Mouse (Mus musculus) G1E-ER4 (cell line): ENCODE measurements around the gene Isx. TPM values are rescaled to one million over a fixed set of nuclear protein-coding genes. Genes with fewer than 3 reads are reported as not detected.

Experiments
- GATA1 ChIP-seq: IDR thresholded peaks from one replicate; pipeline ENCODE4 v1.8.0; 2012; ENCODE audit warnings: low read length, inconsistent platforms
- polyA plus RNA-seq: library from polyadenylated mRNA; stranded (reverse); fragments of >175 nt; gene quantifications from 2 replicates; pipeline ENCODE4 v1.2.3, GENCODE M21; 2012

Gene Isx
- polyA plus RNA-seq, result not detected in 2 replicates

DNA sequence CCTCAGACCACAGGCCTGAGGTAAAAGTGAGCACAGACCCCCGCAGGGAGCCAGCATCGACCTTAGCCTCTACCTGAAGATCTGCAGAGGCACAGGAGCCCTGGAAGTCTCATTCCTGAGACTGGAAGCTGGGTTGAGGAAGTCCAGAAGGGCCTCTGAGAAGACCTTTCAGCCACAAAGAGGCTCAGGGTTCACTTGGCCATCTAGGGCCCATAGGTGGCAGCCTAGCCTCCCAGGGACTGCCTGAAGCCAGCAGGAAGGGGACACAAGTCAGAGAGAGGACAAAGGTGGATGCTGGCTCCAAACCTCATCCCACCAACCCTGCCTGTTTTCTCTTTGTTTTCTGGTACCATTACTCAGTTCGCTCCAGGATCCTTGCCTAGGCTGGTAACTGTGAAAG lies at the start of gene Isx:
TSS of gene Isx (plus strand) at position 234 of the 400 bp plus-strand sequence.
- TF ChIP-seq GATA1, result no peak

DNA sequence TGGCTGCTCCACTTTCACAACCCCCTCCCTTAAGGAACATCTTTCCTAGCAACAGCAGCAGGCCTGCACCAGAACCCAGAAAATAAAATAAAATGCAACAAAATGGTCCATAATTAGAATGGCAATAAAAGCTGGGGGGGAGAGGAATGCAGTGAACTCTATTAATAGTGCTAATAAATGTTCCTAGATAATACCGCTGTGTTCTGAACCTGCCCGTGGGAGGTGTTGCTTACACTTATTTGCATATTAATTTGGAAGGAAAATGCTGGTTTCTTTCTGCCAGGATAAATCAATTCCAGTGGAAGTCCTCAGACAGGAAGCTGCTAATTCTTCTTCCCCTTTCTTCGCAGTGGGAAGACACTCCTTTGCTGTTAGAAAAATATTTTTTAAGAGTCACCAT lies 45.3 kb upstream of the Isx start:
- TF ChIP-seq GATA1, result no peak

DNA sequence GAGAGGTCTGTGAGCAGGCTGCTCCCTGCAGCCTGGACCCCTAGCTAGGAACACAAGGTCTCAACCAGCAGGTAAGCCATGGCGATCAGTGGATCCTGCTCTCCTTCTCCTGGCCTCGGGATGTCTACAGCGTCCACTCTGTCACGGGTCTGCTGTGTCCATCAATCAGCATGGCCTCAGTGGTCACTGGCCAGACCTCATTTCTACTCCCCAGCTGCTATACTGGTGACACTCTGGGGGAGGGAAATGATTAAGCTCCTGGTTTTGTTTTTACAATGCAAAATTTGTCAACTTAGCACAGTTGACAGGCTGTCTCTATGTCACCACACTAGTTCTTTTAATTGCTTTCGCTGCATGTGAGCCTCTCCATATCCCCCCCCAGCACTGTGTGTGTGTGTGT lies 41.7 kb upstream of the Isx start:
- TF ChIP-seq GATA1, result no peak

DNA sequence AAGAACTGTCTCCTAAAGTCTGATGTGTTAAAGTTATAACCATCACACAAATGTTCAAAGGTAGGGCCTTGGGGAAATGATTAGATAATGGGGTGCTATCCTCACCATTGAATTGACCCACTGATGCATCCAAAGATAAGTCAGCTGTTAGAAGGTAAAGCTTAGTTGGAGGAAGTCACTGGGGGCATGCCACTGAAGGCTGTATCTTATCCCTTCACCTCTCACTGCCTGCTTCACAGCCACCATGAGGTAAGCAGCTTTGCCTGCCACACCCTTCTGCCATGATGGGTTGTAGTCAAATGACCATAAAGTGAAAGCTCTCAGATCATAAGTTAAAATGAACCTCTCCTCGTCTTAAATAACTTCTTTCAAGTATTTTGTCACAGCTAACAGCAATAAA lies 38.7 kb upstream of the Isx start:
- no peak for TF ChIP-seq GATA1

DNA sequence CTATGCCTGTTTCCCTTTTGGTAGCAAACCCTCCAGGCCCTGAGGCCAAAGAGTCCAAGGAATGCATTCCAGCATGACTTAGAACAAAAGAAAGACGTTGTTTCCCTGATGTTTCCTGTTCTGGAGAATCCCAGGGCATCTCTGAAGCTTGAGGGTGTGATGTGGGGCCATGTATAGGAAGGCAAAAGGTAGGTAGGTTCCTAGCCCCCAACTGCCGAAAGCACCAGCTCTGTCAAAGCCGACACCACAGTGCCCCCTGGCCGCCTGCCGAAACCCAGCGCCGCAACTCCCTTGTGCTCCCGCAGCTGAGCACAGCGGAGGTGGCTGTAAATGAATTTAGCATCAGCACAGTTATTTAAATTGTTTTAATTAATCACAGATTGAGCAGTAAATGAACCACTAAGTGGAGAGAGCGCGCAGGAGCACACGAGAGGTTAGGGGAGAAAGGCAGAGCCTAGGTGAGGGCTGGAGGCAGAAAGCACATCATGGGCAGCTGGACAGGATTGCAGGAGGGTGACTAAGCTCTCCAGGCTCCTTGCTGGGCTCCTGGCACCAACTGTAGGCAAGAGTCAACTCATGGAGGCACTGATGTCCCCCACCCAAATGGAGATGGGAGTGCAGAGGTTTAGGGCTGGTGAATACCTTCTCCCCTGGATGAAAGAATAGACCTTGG lies 25.5 kb upstream of the Isx start:
- no peak for TF ChIP-seq GATA1

DNA sequence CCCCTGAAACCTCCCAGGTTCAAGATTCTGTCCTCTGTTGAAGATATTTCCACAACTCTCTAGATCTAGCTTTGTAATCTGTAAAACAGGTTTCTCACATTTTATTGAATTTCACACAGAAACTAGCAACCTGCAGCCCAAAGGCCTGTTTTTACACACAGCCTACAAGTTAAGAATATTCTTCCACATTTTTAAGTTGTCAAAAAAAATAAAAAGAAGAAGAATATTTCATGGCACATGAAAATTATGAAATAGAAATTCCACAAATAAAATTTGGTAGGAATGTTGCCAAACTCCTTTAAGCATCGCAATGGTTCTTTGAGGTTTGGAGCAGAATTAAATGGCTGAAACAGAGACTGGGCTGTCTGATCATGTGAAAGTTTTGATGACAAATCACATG lies 24.3 kb upstream of the Isx start:
- TF ChIP-seq GATA1, result no peak

DNA sequence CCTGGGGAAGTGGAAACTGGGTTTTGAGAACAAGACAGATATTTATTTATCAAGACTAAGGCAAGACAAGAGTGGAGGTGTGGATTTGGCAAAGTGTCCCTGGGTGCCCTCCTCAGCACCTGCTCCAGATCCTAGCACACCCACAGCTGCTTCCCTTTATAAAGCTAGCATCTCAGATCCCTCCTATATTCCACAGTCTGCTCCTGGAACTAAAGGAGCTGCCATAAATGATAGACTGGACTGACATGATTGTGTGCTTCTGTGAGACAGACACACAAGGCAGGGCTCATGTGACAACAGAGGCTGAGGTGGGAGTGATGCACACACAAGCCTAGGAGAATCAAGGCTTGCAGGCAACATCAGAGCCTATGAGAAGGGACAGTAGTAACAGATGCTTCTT lies 22.0 kb upstream of the Isx start:
- TF ChIP-seq GATA1, result no peak

DNA sequence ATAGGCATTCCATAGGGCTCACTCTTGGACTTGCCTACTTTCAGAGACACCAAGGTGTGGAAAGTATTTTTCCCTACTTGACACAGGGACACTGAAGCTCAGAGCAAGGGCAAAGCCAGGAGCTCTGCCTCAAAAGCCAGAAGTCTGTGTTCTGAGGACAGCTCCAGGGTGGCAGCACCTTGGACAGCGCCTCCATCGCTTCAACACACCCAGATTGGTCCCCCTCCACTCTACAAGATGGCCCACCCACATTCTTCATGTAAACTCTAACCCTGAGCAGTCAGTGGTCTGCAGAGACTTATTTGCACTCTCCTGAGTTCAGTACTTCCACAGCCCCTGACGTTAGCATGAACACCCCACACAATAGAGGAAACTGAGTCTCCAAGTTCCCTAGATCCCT lies 21.1 kb upstream of the Isx start:
- no peak for TF ChIP-seq GATA1

DNA sequence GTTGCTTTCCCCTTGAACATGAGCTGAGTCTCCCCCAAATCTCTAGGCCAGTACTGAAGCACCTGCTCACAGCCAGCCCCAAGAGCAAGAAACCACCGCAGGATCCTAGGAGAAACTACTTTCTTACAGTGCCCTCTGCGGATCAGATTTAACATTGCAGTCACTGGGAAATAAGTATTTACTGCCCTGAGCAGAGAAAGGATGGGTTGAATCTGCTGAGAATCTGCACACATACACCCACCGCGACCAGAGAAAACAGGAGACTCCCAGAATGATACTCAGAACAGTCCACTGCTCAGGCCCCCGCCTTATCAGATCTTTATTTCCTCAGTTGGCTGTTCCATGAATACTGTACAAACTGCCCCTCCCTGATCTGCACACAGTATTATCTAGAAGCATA lies 19.5 kb upstream of the Isx start:
- TF ChIP-seq GATA1, result no peak

DNA sequence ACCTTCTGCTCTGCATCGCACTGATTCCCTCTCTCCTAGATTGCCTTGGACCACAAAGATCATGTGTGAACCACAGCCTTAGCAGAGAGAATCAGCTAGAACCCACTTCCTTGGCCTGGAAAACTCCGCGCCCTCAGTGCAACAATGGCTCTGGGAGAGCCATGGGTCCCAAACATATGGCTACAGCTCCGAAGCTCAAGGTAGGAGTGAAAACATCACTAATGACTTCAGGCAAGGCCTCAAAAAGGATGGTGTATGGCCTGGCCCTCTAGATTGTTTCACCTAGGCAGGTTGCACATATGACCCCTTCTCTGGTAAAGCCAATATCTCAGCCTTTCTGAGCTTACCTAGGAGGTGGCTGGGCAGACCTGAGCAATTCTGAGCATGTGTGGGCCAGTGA lies 18.2 kb upstream of the Isx start:
- no peak for TF ChIP-seq GATA1

DNA sequence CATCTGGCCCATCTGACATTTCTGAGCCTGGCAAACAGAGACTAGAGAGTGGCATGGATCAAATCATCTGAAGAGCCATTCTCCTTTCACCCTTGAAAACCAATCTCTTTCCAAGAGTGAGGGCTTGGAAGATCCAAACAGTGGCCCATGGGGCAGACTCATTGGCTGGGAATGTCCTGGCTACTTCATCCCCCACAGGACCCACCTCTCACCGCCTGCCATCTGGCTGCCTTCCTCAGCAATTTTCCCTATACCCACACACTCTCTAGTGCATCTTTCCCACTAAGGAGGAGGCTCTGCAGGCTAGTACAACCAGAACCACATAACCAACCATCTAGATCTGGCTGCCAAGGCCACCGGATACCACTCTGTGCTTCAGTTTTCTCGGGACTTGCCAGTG lies 17.6 kb upstream of the Isx start:
- TF ChIP-seq GATA1, result no peak

DNA sequence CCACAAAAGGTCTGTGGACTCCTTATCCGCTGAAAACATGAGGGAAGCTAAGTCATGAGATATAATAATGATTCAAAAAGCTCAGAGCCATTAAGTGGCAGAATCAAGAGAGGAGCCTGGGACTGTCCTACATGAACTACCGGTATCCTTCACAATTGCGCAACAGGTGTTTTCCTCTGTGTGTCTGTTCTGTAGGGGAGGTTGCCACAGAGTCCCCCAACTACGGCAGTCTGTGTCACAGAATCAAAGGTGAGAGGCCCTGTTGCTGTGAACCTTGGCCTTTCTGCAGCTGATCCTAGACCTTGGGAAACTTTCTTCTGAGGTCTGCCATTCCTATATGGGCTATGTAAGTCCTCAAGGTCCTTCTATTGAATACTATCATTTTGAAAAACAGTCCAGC lies 13.7 kb upstream of the Isx start:
- TF ChIP-seq GATA1, result no peak

DNA sequence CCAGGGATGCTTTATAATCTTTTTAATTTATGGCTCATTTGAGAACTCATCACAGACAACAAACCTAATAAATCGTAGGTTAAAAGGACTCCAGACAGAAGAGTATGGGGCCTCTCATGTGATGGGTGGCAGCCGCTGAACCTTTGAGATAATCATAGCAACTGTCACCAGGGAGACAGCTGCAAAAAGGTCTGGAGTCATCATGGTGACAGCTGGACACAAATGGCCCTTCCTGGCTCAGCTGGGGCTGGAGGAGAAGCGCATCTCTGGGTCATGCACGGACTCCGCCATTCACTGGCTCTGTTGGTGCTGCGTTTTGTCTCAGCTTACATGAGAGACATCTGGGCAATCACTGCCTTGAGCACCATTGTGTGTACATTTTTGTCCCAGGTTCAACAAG lies 12.5 kb upstream of the Isx start:
- no peak for TF ChIP-seq GATA1

DNA sequence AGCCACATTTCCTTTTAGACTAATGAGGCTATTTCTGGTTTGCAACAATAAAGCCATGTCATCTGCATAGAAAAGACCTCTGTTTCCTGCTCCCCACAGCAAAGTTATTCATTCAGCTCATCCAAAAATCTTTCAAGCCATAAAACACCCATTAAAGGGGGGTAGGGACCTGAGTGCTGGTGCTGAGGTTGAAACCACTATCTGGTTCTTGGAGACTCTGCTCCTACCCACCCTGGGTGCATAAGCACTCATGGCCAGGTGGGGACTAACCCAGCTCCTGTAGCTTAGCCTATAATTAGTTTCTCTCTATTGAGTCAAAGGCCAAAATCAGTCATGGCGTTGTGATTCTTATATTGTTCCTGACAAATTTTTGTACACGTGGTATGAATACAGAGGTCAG lies 10.4 kb upstream of the Isx start:
- TF ChIP-seq GATA1, result no peak

DNA sequence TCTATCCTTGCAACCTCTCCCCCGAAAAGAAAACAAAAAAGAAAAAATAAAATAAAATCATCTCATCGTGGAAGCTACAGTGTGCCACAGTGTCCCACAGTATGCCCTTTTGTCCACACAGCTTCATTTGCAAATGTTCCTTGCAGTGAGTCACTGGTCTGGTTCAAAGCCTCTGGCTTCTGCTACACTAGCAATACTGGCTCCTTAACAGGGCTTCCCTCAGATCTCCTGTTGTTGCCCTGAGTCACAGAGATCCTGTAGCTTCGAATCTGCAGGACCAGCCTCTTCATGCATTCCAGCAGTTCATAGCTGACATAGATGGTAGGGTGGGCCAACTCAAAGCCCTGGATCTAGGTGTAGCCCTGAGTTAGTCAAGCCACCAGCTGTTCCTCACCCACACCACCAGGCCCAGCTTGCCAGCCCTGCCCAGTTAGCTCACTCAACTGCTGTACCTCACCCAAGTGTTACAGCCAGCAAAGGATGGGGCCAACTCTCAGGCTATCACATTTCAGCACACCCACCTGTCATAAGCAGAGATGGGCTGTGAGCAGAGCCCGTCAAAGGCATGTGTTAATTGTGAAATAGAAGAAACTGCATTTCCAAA lies 2.5 kb upstream of the Isx start:
- TF ChIP-seq GATA1, result no peak

DNA sequence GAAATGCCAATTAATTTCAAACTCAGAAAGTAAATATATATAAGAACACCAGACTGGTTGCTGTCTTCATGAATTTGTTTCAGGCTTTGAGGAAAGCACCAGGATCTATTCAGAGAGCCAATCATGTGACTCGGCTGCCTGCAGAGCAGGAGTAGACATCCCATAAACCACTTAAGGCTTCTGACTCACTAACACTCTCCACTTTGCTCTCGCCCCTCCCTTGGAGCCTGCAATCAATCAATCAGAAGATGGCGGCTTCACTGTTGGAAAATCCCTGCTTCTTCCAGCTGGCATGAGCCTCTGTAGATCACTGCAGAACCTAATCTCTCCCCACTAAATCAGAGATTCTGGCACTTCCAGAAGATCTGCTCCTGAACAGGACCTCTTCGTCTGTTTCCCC lies 1.3 kb upstream of the Isx start:
- TF ChIP-seq GATA1, result no peak

DNA sequence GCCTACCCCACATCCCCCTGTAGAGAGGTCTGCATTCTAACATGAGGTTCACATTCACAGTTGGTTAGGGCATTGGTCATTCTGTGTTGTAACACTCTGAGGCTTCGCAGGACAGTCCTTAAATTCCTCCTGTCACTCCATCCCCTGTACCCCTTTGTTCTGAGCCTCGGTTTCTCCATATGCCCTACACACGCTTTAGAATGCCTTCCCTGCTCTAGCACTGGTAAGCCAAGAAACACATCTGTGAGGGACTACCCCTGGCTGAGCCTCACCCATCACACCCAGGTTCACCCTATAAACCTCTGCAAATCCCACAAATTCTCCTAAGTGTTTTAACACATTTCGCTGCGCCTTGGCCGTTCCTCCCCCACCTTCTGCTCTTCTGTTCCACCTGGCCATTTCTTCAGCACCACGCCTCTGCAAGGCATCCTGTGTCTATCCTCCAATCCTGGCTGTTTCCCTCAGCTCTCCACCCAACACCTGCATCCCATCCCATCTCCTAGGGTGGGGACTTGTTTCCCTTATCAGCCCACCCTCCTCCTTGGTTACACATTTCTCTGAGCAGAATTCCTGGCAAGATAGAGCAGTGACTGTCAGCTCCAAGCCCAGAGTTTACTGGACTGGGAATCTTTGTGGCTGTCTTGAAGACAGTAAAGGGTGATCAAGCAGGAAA lies 686 bp upstream of the Isx start:
- no peak for TF ChIP-seq GATA1
